Comparison of ENCODE assay signal across 23 mouse cellular contexts in genomic region chr10:13209506-13209905, GRCm38 (mm10). TPM values are rescaled to one million over a fixed set of nuclear protein-coding genes. Genes with fewer than 3 reads are reported as not detected.
DNase-seq lines count a peak whose midpoint lies in the region; ATAC-seq lines count a peak whose summit lies in the region.
"Had no signal": no experiment of that assay in that cellular context is flagged by ENCODE, and none has a peak within 500 bp of the region (broad histone marks: within the 10 kb centered on the region; RNA-seq: fewer than 3 reads in every experiment).

No protein-coding gene starts in this region.

- H3K4me1 ChIP-seq in intestine, embryonic 16.5 days (ENCODE audit: control insufficient read depth, insufficient read depth, low read length): peaks cover 18% of the 10 kb centered on the region; the same call in 1 of the 2 replicates
- peaks cover 9% of the 10 kb centered on the region; the same call in 1 of the 2 replicates for H3K4me1 ChIP-seq in intestine, embryonic 15.5 days (replicated peaks)
- peaks cover 22% of the 10 kb centered on the region for H3K4me1 ChIP-seq in lung, embryonic 16.5 days (replicated peaks; ENCODE audit: control insufficient read depth, insufficient read depth, low read length)
- peaks cover 11% of the 10 kb centered on the region for H3K4me1 ChIP-seq in embryonic facial prominence, embryonic 15.5 days
- peaks cover 11% of the 10 kb centered on the region for H3K4me1 ChIP-seq in stomach, embryonic 15.5 days
- H3K4me1 ChIP-seq: hindbrain, embryonic 15.5 days; midbrain, embryonic 10.5 days; neural tube, embryonic 12.5 days had no signal

- H3K9me3 ChIP-seq in intestine, embryonic 16.5 days (ENCODE audit: control insufficient read depth, low read length): no peaks in the 10 kb centered on the region
- no peaks in the 10 kb centered on the region for H3K9me3 ChIP-seq in intestine, embryonic 15.5 days
- H3K9me3 ChIP-seq in lung, embryonic 16.5 days (ENCODE audit: control insufficient read depth, low read length): no peaks in the 10 kb centered on the region
- H3K9me3 ChIP-seq in embryonic facial prominence, embryonic 15.5 days (replicated peaks): no peaks in the 10 kb centered on the region
- H3K9me3 ChIP-seq in stomach, embryonic 15.5 days: no peaks in the 10 kb centered on the region
- H3K9me3 ChIP-seq: hindbrain, embryonic 15.5 days; midbrain, embryonic 10.5 days; neural tube, embryonic 12.5 days had no signal

- H3K4me2 ChIP-seq in intestine, embryonic 16.5 days (ENCODE audit: low read depth, low read length): no peak overlapping the region
- H3K4me2 ChIP-seq in intestine, embryonic 15.5 days (replicated peaks): no peak overlapping the region
- no peak overlapping the region for H3K4me2 ChIP-seq in lung, embryonic 16.5 days (ENCODE audit: low read depth, low read length)
- H3K4me2 ChIP-seq in embryonic facial prominence, embryonic 15.5 days (replicated peaks): no peak overlapping the region
- no peak overlapping the region for H3K4me2 ChIP-seq in stomach, embryonic 15.5 days
- H3K4me2 ChIP-seq: hindbrain, embryonic 15.5 days; neural tube, embryonic 12.5 days had no signal

- WGBS in intestine, embryonic 16.5 days: 58% methylated on average over 3 of the region's 3 CpGs
- WGBS in intestine, embryonic 15.5 days: 53% methylated on average over 3 of the region's 3 CpGs
- WGBS in lung, embryonic 16.5 days: 47% methylated on average over 3 of the region's 3 CpGs
- WGBS in embryonic facial prominence, embryonic 15.5 days: 44% methylated on average over 3 of the region's 3 CpGs
- WGBS in stomach, embryonic 15.5 days: 54% methylated on average over 3 of the region's 3 CpGs

- H3K36me3 ChIP-seq in intestine, embryonic 16.5 days (ENCODE audit: control insufficient read depth, insufficient read depth, low read length): no peaks in the 10 kb centered on the region
- no peaks in the 10 kb centered on the region for H3K36me3 ChIP-seq in intestine, embryonic 15.5 days
- no peaks in the 10 kb centered on the region for H3K36me3 ChIP-seq in lung, embryonic 16.5 days (ENCODE audit: control insufficient read depth, insufficient read depth, low read length)
- H3K36me3 ChIP-seq in embryonic facial prominence, embryonic 15.5 days: no peaks in the 10 kb centered on the region
- no peaks in the 10 kb centered on the region for H3K36me3 ChIP-seq in stomach, embryonic 15.5 days
- H3K36me3 ChIP-seq: hindbrain, embryonic 15.5 days; neural tube, embryonic 12.5 days had no signal

- H3K4me3 ChIP-seq in intestine, embryonic 16.5 days (ENCODE audit: low read length): no peak overlapping the region
- H3K4me3 ChIP-seq in intestine, embryonic 15.5 days (replicated peaks): no peak overlapping the region
- H3K4me3 ChIP-seq in lung, embryonic 16.5 days (ENCODE audit: low read length): no peak overlapping the region
- H3K4me3 ChIP-seq in embryonic facial prominence, embryonic 15.5 days (replicated peaks): no peak overlapping the region
- H3K4me3 ChIP-seq in stomach, embryonic 15.5 days (replicated peaks): no peak overlapping the region
- H3K4me3 ChIP-seq: hindbrain, embryonic 15.5 days; layer of hippocampus, adult 2 months; midbrain, embryonic 10.5 days; neural tube, embryonic 12.5 days had no signal

- no peak for ATAC-seq in intestine, embryonic 16.5 days
- ATAC-seq in intestine, embryonic 15.5 days: no peak
- ATAC-seq in lung, embryonic 16.5 days (ENCODE audit: low read depth): no peak
- ATAC-seq in embryonic facial prominence, embryonic 15.5 days (ENCODE audit: insufficient number of reproducible peaks, low FRiP score, low TSS enrichment, low read depth): no peak
- ATAC-seq in stomach, embryonic 15.5 days (ENCODE audit: insufficient read depth, low FRiP score, low read depth): no peak
- ATAC-seq: forebrain, embryonic 14.5 days had no signal

- H3K27me3 ChIP-seq in intestine, embryonic 16.5 days (replicated peaks; ENCODE audit: control insufficient read depth, insufficient read depth, low read length): no peaks in the 10 kb centered on the region
- no peaks in the 10 kb centered on the region for H3K27me3 ChIP-seq in intestine, embryonic 15.5 days (replicated peaks)
- H3K27me3 ChIP-seq in lung, embryonic 16.5 days (ENCODE audit: control insufficient read depth, insufficient read depth, low read depth, low read length): no peaks in the 10 kb centered on the region
- H3K27me3 ChIP-seq in embryonic facial prominence, embryonic 15.5 days: no peaks in the 10 kb centered on the region
- H3K27me3 ChIP-seq in stomach, embryonic 15.5 days (replicated peaks): no peaks in the 10 kb centered on the region
- H3K27me3 ChIP-seq: hindbrain, embryonic 15.5 days; neural tube, embryonic 12.5 days had no signal

- H3K27ac ChIP-seq in intestine, embryonic 16.5 days (ENCODE audit: low read length): peak overlapping the region; percentile 59
- H3K27ac ChIP-seq in intestine, embryonic 15.5 days: no peak overlapping the region; the same call in 1 of the 2 replicates
- peak overlapping the region; percentile 58 for H3K27ac ChIP-seq in lung, embryonic 16.5 days (ENCODE audit: low read length)
- 0 out of 2 replicates have a peak overlapping the region, but pooled peaks have one; percentile 36 for H3K27ac ChIP-seq in embryonic facial prominence, embryonic 15.5 days (replicated peaks)
- H3K27ac ChIP-seq in stomach, embryonic 15.5 days: peak overlapping the region; percentile 46; the same call in 1 of the 2 replicates
- H3K27ac ChIP-seq: hindbrain, embryonic 15.5 days; layer of hippocampus, adult 2 months; midbrain, embryonic 10.5 days; neural tube, embryonic 12.5 days had no signal

- no peak for DNase-seq in lung, postnatal 14 days
- DNase-seq in thymus, postnatal 10 days (ENCODE audit: low spot score in 2 of 2): no peak
- DNase-seq: adrenal gland, adult 2 months; cerebellum, adult 8-10 months; gastrocnemius, postnatal 10 days; heart, postnatal 36 days; kidney, adult 2 months; kidney, postnatal 14 days; layer of hippocampus, postnatal 36 days; liver; right cerebral cortex, adult 18-20 months; thymus, adult 18-20 months had no signal

- H3K9ac ChIP-seq in intestine, embryonic 16.5 days (ENCODE audit: low read depth, low read length): no peak overlapping the region
- H3K9ac ChIP-seq in intestine, embryonic 15.5 days: no peak overlapping the region
- no peak overlapping the region for H3K9ac ChIP-seq in lung, embryonic 16.5 days (ENCODE audit: low read length)
- H3K9ac ChIP-seq in embryonic facial prominence, embryonic 15.5 days: no peak overlapping the region
- no peak overlapping the region for H3K9ac ChIP-seq in stomach, embryonic 15.5 days
- H3K9ac ChIP-seq: hindbrain, embryonic 15.5 days; neural tube, embryonic 12.5 days had no signal

RNA-seq across cellular contexts. Expression of gene Ltv1, which starts 16.5 kb away (rescaled TPM):
- 69.2 and 74.4 TPM in 2 replicates for polyA plus RNA-seq in intestine, embryonic 16.5 days (2015; fragmentation: Nextera tagmentation; extraction: Ambion mirVana)
- 74.6 and 82.0 TPM in 2 replicates for polyA plus RNA-seq in intestine, embryonic 15.5 days (2015; fragmentation: Nextera tagmentation; extraction: Ambion mirVana)
- 54.9 and 63.4 TPM in 2 replicates for polyA plus RNA-seq in lung, embryonic 16.5 days (2015; fragmentation: Nextera tagmentation; extraction: Ambion mirVana)
- polyA plus RNA-seq in embryonic facial prominence, embryonic 15.5 days (2015; fragmentation: Nextera tagmentation; extraction: Ambion mirVana): 69.2 and 70.2 TPM in 2 replicates
- polyA plus RNA-seq in stomach, embryonic 15.5 days (2015; fragmentation: Nextera tagmentation; extraction: Ambion mirVana): 74.1 and 75.3 TPM in 2 replicates

RNA-seq across cellular contexts. Expression of gene Zc2hc1b, which starts 31.7 kb away (rescaled TPM):
- not detected in 2 replicates for polyA plus RNA-seq in intestine, embryonic 16.5 days (2015; fragmentation: Nextera tagmentation; extraction: Ambion mirVana)
- polyA plus RNA-seq in intestine, embryonic 15.5 days (2015; fragmentation: Nextera tagmentation; extraction: Ambion mirVana): not detected in 2 replicates
- not detected in 2 replicates for polyA plus RNA-seq in lung, embryonic 16.5 days (2015; fragmentation: Nextera tagmentation; extraction: Ambion mirVana)
- not detected in 2 replicates for polyA plus RNA-seq in embryonic facial prominence, embryonic 15.5 days (2015; fragmentation: Nextera tagmentation; extraction: Ambion mirVana)
- not detected in 2 replicates for polyA plus RNA-seq in stomach, embryonic 15.5 days (2015; fragmentation: Nextera tagmentation; extraction: Ambion mirVana)
- polyA plus RNA-seq: adrenal gland, adult 2 months; forebrain, embryonic 14.5 days; hindbrain, embryonic 15.5 days; kidney, adult 2 months; midbrain, embryonic 10.5 days; neural tube, embryonic 12.5 days; small intestine, adult 2 months had no signal
